Mouse (Mus musculus) kidney, embryonic 16.5 days (tissue): Measurements from ENCODE around the gene Fam174a. TPM values are rescaled to one million over a fixed set of nuclear protein-coding genes. Genes with fewer than 3 reads are reported as not detected.
A peak's percentile ranks its signal among the peaks of the same experiment; 100 is the strongest.

Experiments
- ATAC-seq: fragments of 200-750 bp; cut with Nextera tagmentation; 2 replicates; pipeline ENCODE4 v1.8.0; 2017; ENCODE audit warnings: moderate TSS enrichment; ENCODE audit not compliant: low FRiP score, low TSS enrichment
- H3K27ac ChIP-seq: fragments of 300-500 bp; sonication (generic); 2 replicates; pipeline ENCODE4 v1.5.1; 2014; ENCODE audit warnings: low read length
- H3K27me3 ChIP-seq: fragments of 300-500 bp; sonication (generic); 2 replicates; pipeline ENCODE4 v1.6.1; 2014; ENCODE audit warnings: low read length, control low read depth, mixed read lengths; ENCODE audit not compliant: insufficient read depth
- H3K36me3 ChIP-seq: fragments of 300-500 bp; sonication (generic); 2 replicates; pipeline ENCODE4 v1.6.1; 2014; ENCODE audit warnings: low read length, control low read depth, mixed read lengths; ENCODE audit not compliant: insufficient read depth
- H3K4me1 ChIP-seq: fragments of 300-500 bp; sonication (generic); 2 replicates; pipeline ENCODE4 v1.6.1; 2014; ENCODE audit warnings: low read length, control low read depth, mixed read lengths; ENCODE audit not compliant: insufficient read depth
- H3K4me2 ChIP-seq: fragments of 300-500 bp; sonication (generic); replicated peaks from 2 replicates; pipeline ENCODE4 v1.6.1; 2014; ENCODE audit warnings: low read depth, low read length
- H3K4me3 ChIP-seq: fragments of 300-500 bp; sonication (generic); 2 replicates; pipeline ENCODE4 v1.5.1; 2014; ENCODE audit warnings: mild to moderate bottlenecking, low read length
- H3K9ac ChIP-seq: fragments of 300-500 bp; sonication (generic); replicated peaks from 2 replicates; pipeline ENCODE4 v1.6.1; 2014; ENCODE audit warnings: low read length
- H3K9me3 ChIP-seq: fragments of 300-500 bp; sonication (generic); 2 replicates; pipeline ENCODE4 v1.6.1; 2016; ENCODE audit warnings: low read length, control low read depth
- WGBS: fragments of 180-500 bp; shearing (Covaris S2); extraction: QIAGEN DNeasy Blood & Tissue Kit; methylation state at CpG from one replicate; pipeline ENCODE4 v1.1.7; 2014; 5-methylcytosine and 5-hydroxymethylcytosine counted together
- polyA plus RNA-seq: library from polyadenylated mRNA; unstranded; fragments of >200 nt; fragmentation: Nextera tagmentation; extraction: Ambion mirVana; gene quantifications from 2 replicates; pipeline ENCODE4 v1.2.1, GENCODE M21; 2015

Fam174a gene
- polyA plus RNA-seq, 1 experiment from 2014 or later, result 27.9 TPM

DNA sequence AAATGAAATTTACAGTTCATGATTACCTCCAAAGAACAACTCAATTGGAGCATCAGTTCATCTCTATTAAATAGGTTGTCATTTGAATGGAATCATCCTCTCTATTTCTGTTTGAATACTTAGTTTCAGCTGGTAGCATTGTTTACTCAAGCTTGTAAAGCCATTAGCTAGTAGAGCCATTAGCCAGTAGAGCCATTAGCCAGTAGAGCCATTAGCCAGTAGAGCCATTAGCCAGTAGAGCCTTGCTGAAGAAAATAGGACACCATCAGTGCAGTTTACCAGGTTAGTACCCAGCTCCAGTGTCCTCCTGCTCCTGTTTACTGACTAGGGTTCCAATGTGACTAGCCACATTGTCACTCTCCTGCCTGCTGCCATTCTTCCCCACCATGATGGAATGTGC, 13.4 kb downstream of the Fam174a start:
- ATAC-seq, result no peak
- H3K4me1 ChIP-seq, result no peaks in the 10 kb centered on the region
- H3K27ac ChIP-seq, result no peak overlapping the region
- H3K36me3 ChIP-seq, result peaks cover 12% of the 10 kb centered on the region; the same call in 1 of the 2 replicates
- no peaks in the 10 kb centered on the region for H3K27me3 ChIP-seq
- no peak overlapping the region for H3K4me2 ChIP-seq
- no peak overlapping the region for H3K9ac ChIP-seq
- 0 out of 2 replicates have a peak, but pooled peaks cover 2% of the 10 kb centered on the region for H3K9me3 ChIP-seq
- H3K4me3 ChIP-seq, result no peak overlapping the region

DNA sequence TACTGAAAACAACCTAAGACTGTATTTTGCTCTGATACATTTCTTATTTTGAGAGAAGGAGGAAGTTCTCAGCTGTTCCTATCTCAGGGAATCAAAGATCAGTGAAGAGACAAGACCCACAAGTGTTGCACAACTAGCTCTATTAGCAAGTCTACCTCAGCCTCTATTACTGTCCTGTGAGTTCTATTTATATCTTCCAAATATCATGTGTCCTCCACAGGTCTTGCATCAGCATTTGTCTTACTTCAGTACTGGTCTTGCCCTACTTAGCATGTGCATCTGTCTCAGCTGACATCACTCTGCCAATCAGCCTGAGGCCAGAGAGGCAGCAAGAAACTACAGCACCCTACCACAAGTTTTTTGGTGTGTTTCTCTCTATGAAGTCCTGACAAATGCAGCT, 26.2 kb downstream of the Fam174a start:
- Histone ChIP-seq H3K4me2 (no peak overlapping the region), H3K9ac (no peak overlapping the region), H3K27me3 (no peaks in the 10 kb centered on the region), H3K36me3 (no peaks in the 10 kb centered on the region), H3K27ac (no peak overlapping the region), H3K9me3 (no peaks in the 10 kb centered on the region), H3K4me1 (no peaks in the 10 kb centered on the region), H3K4me3 (no peak overlapping the region)
- no peak for ATAC-seq

DNA sequence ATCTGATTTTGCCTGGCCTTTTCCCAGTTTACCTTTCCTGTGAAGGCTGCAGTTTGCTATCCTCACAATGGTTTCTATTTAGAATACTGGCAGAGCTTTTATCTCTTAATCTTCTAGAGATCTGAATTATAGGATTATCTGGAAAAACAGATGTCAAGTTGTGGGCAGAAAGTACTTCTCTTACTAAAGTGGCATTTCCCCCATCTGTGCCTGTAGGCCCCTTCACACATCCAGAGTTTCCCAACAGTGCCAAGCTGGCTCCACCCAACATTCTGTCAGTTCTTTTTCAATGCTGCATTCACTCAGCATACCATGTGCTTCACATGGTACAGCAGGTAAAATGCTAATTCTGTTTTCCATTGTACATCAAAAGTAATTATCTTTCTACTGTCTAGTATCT, 28.8 kb downstream of the Fam174a start:
- no peak overlapping the region for H3K4me3 ChIP-seq
- no peak overlapping the region for H3K9ac ChIP-seq
- no peaks in the 10 kb centered on the region for H3K36me3 ChIP-seq
- H3K4me2 ChIP-seq, result no peak overlapping the region
- H3K27ac ChIP-seq, result no peak overlapping the region
- no peaks in the 10 kb centered on the region for H3K9me3 ChIP-seq
- no peaks in the 10 kb centered on the region for H3K4me1 ChIP-seq
- H3K27me3 ChIP-seq, result no peaks in the 10 kb centered on the region
- no peak for ATAC-seq

DNA sequence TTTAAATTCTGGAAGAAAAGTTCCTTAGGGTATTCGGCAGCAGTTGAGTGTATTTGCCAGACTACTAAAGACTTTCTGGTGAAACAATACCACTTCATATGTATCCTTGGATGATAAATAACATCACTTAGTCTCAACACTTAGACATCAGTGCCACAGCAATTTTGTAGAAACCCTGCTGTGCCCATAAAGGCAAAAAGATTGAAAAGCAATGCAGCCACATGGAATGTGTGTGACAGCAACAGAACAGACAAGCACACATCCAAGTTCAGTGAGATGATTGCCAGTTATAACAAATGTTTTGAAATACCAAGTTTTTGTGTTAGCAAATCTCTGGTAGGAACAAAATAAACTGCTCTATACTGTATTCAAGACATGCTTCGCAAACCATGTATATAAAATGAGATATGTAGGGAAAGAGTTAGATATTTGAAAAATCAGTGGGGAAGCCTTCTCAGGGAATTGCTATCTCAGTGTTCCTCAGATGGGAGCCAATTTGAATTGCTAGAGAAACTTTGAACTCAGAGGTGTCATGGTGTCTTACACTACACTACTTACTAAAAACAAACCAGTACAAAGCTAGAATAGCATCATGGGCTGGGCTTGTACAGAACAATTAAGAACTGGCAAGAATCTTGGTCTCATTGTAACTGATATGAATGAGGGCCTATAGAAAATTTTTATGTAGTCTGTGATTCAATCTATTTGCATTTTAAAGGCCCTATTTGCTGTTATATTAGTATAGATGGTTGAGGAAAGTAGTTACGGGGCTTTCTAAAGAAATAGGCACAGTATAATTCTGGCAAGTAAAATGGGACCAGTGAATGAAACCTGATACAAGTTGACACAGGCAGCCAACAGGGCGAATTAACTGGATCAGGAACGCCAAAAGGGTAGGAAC, 30.4 kb downstream of the Fam174a start:
- no peak for ATAC-seq
- H3K4me1 ChIP-seq, result no peaks in the 10 kb centered on the region
- H3K9ac ChIP-seq, result no peak overlapping the region
- H3K9me3 ChIP-seq, result no peaks in the 10 kb centered on the region
- no peak overlapping the region for H3K4me3 ChIP-seq
- 67% methylated on average over 5 of the region's 5 CpGs for WGBS
- H3K27ac ChIP-seq, result no peak overlapping the region
- no peaks in the 10 kb centered on the region for H3K36me3 ChIP-seq
- H3K4me2 ChIP-seq, result no peak overlapping the region
- H3K27me3 ChIP-seq, result no peaks in the 10 kb centered on the region

DNA sequence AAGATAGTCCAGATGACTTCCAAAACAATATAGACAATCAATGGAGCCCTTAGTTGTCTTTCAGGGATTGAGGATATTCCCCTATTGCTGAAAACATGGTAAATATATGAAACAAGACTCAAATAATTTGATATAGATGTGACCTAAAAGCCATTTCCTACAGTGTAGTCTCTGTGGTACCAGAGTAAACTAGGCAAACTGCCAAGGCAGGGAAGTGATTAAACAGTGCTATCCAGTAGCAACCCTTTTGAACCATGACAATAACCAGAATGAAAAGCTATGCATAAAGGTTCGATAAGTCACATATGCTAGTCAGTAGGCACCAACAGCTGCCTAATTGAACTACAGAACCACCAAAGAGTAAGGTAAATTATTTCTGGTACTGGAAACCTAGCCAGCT, 40.7 kb downstream of the Fam174a start:
- ATAC-seq, result no peak
- Histone ChIP-seq H3K4me2 (no peak overlapping the region), H3K27ac (no peak overlapping the region), H3K4me1 (no peaks in the 10 kb centered on the region), H3K9me3 (no peaks in the 10 kb centered on the region), H3K4me3 (no peak overlapping the region), H3K9ac (no peak overlapping the region), H3K36me3 (no peaks in the 10 kb centered on the region), H3K27me3 (no peaks in the 10 kb centered on the region)
- 89% methylated on average over 1 of the region's 1 CpGs for WGBS

DNA sequence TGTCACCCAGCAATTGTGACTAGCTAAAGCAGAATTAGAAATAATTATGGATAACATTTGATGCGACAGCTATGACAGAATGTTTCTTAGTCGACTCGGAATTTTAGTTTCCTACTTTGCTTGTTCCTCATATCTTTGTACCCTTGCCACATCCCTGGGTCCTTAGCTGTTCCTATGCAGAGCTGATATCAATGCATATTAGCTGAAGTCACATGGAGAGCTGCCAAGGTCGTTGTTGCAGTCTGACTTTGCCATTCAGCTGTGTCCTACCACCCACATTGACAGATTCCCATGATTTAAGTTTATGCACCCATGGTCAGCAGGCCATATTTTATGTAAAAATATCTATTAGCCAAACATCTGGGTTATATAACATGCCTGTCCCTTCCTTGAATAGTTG, 43.5 kb downstream of the Fam174a start:
- Histone ChIP-seq H3K4me2 (no peak overlapping the region), H3K36me3 (no peaks in the 10 kb centered on the region), H3K4me3 (no peak overlapping the region), H3K9me3 (no peaks in the 10 kb centered on the region), H3K9ac (no peak overlapping the region), H3K4me1 (no peaks in the 10 kb centered on the region), H3K27me3 (no peaks in the 10 kb centered on the region), H3K27ac (no peak overlapping the region)
- peak; percentile 31; the same call in 1 of the 2 replicates for ATAC-seq
- WGBS, result 51% methylated on average over 4 of the region's 4 CpGs

DNA sequence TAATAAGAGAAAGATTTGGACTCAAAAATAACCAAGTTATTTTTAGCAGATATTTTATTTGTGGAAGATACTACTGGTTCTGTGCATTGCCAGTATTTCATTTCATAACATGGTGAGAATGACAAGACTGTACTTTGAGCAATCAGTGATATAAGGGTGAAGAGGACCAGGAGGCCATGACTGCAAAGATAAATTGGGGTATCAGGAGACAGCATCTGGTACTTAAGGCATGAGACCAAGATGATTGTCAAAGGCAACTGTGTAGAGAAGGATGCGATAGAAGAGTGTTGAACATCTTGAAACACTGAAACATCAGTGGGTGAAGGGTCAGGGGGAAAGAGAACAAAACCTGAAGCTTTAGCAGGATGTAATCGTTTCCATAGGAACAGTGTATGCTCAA, 50.3 kb downstream of the Fam174a start:
- ATAC-seq, result no peak
- Histone ChIP-seq H3K4me3 (no peak overlapping the region), H3K27me3 (no peaks in the 10 kb centered on the region), H3K4me2 (no peak overlapping the region), H3K4me1 (no peaks in the 10 kb centered on the region), H3K9ac (no peak overlapping the region), H3K9me3 (no peaks in the 10 kb centered on the region), H3K36me3 (no peaks in the 10 kb centered on the region), H3K27ac (no peak overlapping the region)
- WGBS, result 79% methylated on average over 2 of the region's 2 CpGs

DNA sequence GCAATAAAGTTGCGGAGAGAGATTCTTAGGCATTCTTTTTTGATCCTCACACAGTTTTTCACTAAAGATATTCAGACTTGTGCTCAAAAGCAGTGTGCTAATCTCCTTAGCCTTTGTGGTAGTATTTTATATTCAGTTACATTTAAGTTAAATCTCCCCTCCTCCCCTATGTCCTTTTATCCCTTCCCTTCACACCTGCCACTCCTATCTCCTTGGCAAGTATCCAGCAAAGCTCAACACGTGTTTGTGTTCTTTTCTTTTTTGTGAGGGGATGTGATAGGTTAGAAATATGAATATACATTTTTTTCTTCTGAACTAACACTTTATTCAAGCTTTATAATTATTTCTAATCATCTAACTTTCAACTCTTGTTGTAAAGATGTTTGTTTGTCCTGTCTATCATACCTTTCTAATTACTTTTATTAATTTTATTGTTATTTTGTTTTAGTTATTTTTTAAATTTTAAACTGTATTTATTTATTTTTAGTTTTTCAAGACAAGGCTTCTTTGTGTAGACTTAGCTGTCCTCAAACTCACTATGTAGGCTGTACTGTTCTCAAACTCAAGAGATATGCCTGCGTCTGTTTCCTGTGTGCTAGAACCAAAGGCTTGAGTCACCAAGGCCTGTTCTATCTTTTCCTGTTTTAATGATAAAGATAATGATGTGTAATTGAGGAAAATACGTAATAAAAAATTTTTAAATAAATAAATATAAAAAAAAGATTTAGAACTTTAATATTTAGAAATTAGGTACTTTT, 53.4 kb downstream of the Fam174a start:
- no peak overlapping the region for H3K27ac ChIP-seq
- 72% methylated on average over 4 of the region's 4 CpGs for WGBS
- H3K4me1 ChIP-seq, result no peaks in the 10 kb centered on the region
- H3K9ac ChIP-seq, result no peak overlapping the region
- H3K36me3 ChIP-seq, result no peaks in the 10 kb centered on the region
- H3K27me3 ChIP-seq, result no peaks in the 10 kb centered on the region
- no peaks in the 10 kb centered on the region for H3K9me3 ChIP-seq
- no peak for ATAC-seq
- H3K4me3 ChIP-seq, result no peak overlapping the region
- H3K4me2 ChIP-seq, result no peak overlapping the region

DNA sequence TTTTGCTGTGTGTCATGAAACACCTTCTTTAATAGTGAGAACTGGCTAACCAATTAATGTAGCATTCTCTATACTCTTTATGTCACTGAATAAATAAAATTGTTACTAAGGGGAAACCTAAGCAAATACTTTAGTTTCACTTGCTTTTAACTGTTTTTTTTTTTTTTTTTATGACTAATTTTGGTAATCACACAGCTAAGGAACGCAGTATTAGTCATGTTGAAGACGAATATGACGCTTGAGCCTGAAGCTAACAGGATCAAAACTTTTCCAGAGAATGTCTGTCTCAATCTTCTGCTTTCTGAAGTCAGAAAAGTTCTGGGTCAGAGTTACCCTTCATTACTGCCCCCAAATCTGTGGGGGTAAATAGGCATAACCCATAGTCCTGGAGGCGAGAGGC, 54.3 kb downstream of the Fam174a start:
- no peak overlapping the region for H3K4me2 ChIP-seq
- no peak overlapping the region for H3K9ac ChIP-seq
- H3K4me3 ChIP-seq, result no peak overlapping the region
- no peaks in the 10 kb centered on the region for H3K9me3 ChIP-seq
- H3K4me1 ChIP-seq, result no peaks in the 10 kb centered on the region
- H3K27ac ChIP-seq, result no peak overlapping the region
- no peaks in the 10 kb centered on the region for H3K36me3 ChIP-seq
- no peaks in the 10 kb centered on the region for H3K27me3 ChIP-seq
- 94% methylated on average over 4 of the region's 4 CpGs for WGBS
- no peak for ATAC-seq

DNA sequence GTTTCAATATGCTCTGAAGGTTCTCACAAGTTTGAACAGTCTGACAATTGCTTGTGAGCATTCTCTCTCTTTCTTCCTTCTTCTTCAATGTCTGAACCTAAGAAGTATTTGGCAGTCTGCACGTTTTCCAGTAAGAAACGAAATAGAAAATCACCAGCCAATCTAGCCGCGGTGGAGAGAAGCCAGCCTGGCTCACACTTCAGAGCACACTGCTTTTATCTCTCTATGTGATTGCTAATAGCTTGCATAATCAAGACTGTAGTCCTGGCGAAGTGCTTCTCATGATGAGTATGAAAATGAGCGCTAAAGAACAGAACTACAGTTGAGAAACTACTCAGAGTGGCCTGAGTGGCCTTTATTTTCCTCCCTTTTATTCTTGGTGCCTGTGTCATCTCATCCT, 62.0 kb downstream of the Fam174a start:
- Histone ChIP-seq H3K27me3 (no peaks in the 10 kb centered on the region), H3K4me1 (no peaks in the 10 kb centered on the region), H3K9me3 (no peaks in the 10 kb centered on the region), H3K36me3 (no peaks in the 10 kb centered on the region), H3K4me3 (no peak overlapping the region), H3K4me2 (no peak overlapping the region), H3K9ac (no peak overlapping the region), H3K27ac (no peak overlapping the region)
- WGBS, result 74% methylated on average over 6 of the region's 6 CpGs
- no peak for ATAC-seq
